Comparison of ENCODE assay signal across 8 mouse cellular contexts in the genomic region with DNA sequence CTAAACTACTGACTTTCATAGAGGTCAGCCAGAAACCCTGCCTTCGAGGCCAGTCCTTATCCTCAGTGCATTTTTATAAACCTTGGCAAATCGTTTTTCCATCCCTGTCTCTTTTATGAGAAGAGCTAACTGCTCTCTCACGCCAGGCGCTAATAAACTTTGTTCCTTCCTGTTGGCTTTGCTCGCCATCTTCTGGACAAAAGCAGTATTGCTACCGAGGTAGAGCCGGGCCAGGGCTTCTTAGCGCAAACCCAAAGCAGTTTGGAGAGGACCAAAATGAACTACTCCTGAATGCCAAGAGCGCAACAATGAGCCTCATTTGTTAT. TPM values are rescaled to one million over a fixed set of nuclear protein-coding genes. Genes with fewer than 3 reads are reported as not detected.
DNase-seq lines count a peak whose midpoint lies in the region; ATAC-seq lines count a peak whose summit lies in the region.

No protein-coding gene starts in this region.

- H3K27me3 ChIP-seq in liver, embryonic 12.5 days (replicated peaks) = peaks cover 8% of the 10 kb centered on the region; the same call in 1 of the 2 replicates
- H3K27me3 ChIP-seq in limb, embryonic 10.5 days (ENCODE audit: low read depth, poor library complexity, severe bottlenecking) = peaks cover 21% of the 10 kb centered on the region; the same call in 1 of the 2 replicates

- no peaks in the 10 kb centered on the region for H3K9me3 ChIP-seq in liver, embryonic 12.5 days (replicated peaks)
- no peaks in the 10 kb centered on the region for H3K9me3 ChIP-seq in limb, embryonic 10.5 days (replicated peaks)

- H3K4me1 ChIP-seq in liver, embryonic 12.5 days = peaks cover 6% of the 10 kb centered on the region; the same call in 1 of the 2 replicates
- H3K4me1 ChIP-seq in limb, embryonic 10.5 days = peaks cover 31% of the 10 kb centered on the region

- 4% methylated on average over 9 of the region's 9 CpGs for WGBS in liver, embryonic 12.5 days (ENCODE audit: insufficient replicate concordance)
- 5% methylated on average over 9 of the region's 9 CpGs for WGBS in limb, embryonic 10.5 days

- DNase-seq in liver = peak; percentile 63
- DNase-seq in embryo, embryonic 11 days = peak; percentile 90
- DNase-seq in kidney, adult 11 months = peak; percentile 61
- DNase-seq in limb, embryonic 10.5 days (ENCODE audit: low spot score) = peak; percentile 86
- DNase-seq in spleen, postnatal 4 days (ENCODE audit: low spot score in 2 of 2) = peak; percentile 58 to 85

- H3K4me2 ChIP-seq in liver, embryonic 12.5 days = no peak overlapping the region

- H3K27ac ChIP-seq in liver, embryonic 12.5 days = no peak overlapping the region
- H3K27ac ChIP-seq in limb, embryonic 10.5 days = no peak overlapping the region

- no peak overlapping the region for H3K9ac ChIP-seq in liver, embryonic 12.5 days

- no peak overlapping the region for H3K4me3 ChIP-seq in liver, embryonic 12.5 days
- H3K4me3 ChIP-seq in limb, embryonic 10.5 days = no peak overlapping the region

- no peaks in the 10 kb centered on the region for H3K36me3 ChIP-seq in liver, embryonic 12.5 days
- H3K36me3 ChIP-seq in limb, embryonic 10.5 days = no peaks in the 10 kb centered on the region

- ATAC-seq in liver, embryonic 12.5 days = no peak
- peak; percentile 36 for ATAC-seq in granulocyte monocyte progenitor cell, adult 5-6 weeks (replicated peaks; ENCODE audit: poor library complexity, severe bottlenecking)
- peak; percentile 40; the same call in 1 of the 2 replicates for ATAC-seq in monocyte, adult 5-6 weeks (replicated peaks; ENCODE audit: insufficient number of reproducible peaks, low FRiP score, low TSS enrichment, poor library complexity, severe bottlenecking)

RNA-seq across cellular contexts. Expression of gene Tmem247, which starts 11.0 kb away (rescaled TPM):
- not detected in 2 replicates for polyA plus RNA-seq in liver, embryonic 12.5 days (2016; fragmentation: Nextera tagmentation; extraction: Ambion mirVana)
- not detected in 2 replicates for total RNA-seq in granulocyte monocyte progenitor cell, adult 5-6 weeks (2014; fragmentation: Nextera tagmentation)
- total RNA-seq in granulocyte monocyte progenitor cell, adult 5-6 weeks (2017) = not detected in 2 replicates
- polyA plus RNA-seq in limb, embryonic 10.5 days (2016; fragmentation: Nextera tagmentation; extraction: Ambion mirVana) = not detected in 2 replicates
- total RNA-seq in monocyte, adult 5-6 weeks (2017) = not detected in 3 replicates

RNA-seq across cellular contexts. Expression of gene Atp6v1e2, which starts 41.6 kb away (rescaled TPM):
- not detected in 2 replicates for polyA plus RNA-seq in liver, embryonic 12.5 days (2016; fragmentation: Nextera tagmentation; extraction: Ambion mirVana)
- not detected in 2 replicates for total RNA-seq in granulocyte monocyte progenitor cell, adult 5-6 weeks (2014; fragmentation: Nextera tagmentation)
- not detected in 2 replicates for total RNA-seq in granulocyte monocyte progenitor cell, adult 5-6 weeks (2017)
- polyA plus RNA-seq in limb, embryonic 10.5 days (2016; fragmentation: Nextera tagmentation; extraction: Ambion mirVana) = not detected in 2 replicates
- not detected in 3 replicates for total RNA-seq in monocyte, adult 5-6 weeks (2017)

RNA-seq across cellular contexts. Expression of gene Rhoq, which starts 56.8 kb away (rescaled TPM):
- 2.7 and 3.6 TPM in 2 replicates for polyA plus RNA-seq in liver, embryonic 12.5 days (2016; fragmentation: Nextera tagmentation; extraction: Ambion mirVana)
- total RNA-seq in granulocyte monocyte progenitor cell, adult 5-6 weeks (2014; fragmentation: Nextera tagmentation) = 2.8 and 5.4 TPM in 2 replicates
- 2.0 and 3.1 TPM in 2 replicates for total RNA-seq in granulocyte monocyte progenitor cell, adult 5-6 weeks (2017)
- polyA plus RNA-seq in limb, embryonic 10.5 days (2016; fragmentation: Nextera tagmentation; extraction: Ambion mirVana) = 10.5 and 13.3 TPM in 2 replicates
- 56.4 to 70.3 TPM (median 57.8 TPM) in 3 replicates for total RNA-seq in monocyte, adult 5-6 weeks (2017)
